Mouse (Mus musculus) embryonic fibroblast, embryonic 13.5 days (primary cell): Measurements from ENCODE around the gene Hoxb8.

ENCODE experiments used
- CTCF ChIP-seq: IDR thresholded peaks from 2 replicates; pipeline ENCODE4 v1.5.1; 2011; ENCODE audit warnings: mild to moderate bottlenecking, control low read depth, low read length, moderate library complexity, borderline replicate concordance; ENCODE audit not compliant: insufficient read depth
- POLR2A ChIP-seq: IDR thresholded peaks from 2 replicates; pipeline ENCODE4 v1.6.1; 2011; ENCODE audit warnings: low read depth, mild to moderate bottlenecking, control low read depth, low read length, moderate library complexity

- no peak for TF ChIP-seq CTCF
- TF ChIP-seq POLR2A = no peak
Observed at GRCm38 (mm10) chr11:96257141-96257540, 24.6 kb upstream of the Hoxb8 start.
